Mouse (Mus musculus) kidney, postnatal 10 days (tissue): ENCODE data around the gene Kank4.
"Not testable (repeated sequence)": the region's sequence is repeated elsewhere in the genome, so short reads cannot be mapped to it uniquely, and the experiment has no call there.

Experiments
- DNase-seq: peaks from one replicate; pipeline ENCODE4 v3.0.0; 2021; ENCODE audit warnings: mixed read lengths

Gene Kank4

DNA sequence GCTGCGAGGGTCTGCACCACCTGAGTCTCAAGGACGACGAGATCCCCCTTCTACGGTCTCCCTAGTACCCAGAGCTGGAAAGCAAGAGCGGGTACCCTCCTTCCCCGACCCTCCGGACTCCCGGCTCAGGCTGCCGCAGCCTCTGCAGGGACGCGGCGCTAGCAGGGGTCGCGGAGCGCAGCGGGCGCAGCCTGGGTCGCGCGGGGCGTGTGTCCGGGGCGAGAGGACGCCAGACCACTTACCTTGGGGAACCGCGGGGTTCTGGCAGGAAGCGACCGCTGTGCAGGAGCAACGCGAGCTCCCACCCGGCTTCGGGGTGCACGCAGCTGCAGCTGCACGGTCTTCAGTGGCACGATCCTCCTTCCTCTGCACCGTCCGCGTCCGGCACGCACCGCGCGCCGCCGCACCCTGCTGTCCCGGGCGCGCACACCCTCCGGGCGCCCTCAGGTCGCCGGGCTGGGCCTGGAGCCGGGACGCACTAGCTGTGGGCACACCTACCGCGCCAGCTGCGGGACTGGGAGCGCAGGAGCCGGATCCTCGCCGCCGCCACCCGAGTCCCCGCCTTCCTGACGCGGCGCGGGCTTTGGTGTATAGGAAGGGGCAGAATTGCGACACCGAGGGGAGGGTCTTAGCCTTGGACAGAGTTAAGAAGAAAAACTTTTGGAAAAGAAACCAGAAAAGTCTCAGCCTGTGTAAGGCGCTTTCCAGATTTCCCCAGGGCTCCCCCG, at the start of gene Kank4:
Kank4 (minus strand) TSS at position 354 of the 728 bp plus-strand sequence.
- peak; percentile 82 for DNase-seq

DNA sequence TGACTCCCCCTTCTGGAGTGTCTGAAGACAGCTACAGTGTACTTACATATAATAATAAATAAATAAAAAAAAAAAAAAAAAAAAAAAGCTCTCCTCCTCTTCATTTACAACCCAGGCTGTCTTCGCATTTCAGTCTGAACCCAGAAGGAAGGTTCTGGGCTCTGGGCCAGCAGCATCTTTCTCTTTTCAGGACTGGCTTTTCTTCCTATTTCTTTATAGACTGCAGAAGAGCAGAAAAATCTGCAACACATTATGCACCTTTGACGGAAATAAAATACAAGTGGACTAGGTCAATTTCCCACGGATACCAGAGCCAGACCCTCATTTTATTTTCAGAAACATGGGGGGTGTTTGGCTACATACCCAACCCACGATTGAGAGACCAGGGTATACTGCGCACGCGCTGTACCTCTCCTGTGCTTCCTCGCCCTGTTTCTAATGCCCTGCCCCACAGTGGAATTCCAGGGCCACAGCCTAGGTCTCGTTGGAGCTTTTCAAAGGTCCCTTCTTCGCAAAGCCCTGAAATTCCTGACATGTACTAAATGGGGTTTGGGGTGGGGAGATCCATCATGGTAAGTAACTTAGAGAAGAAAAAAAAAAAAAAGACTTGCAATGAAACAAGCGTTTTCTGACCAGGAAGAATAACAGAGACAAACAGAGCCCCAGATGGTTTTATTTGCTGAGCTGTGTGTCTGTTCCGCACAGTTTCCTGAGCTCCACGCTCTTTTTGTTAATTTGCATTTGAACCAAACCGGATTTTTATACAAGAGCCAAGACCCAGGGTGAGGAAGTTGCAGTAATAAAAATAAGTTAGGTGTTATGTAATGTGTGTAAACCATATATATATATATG, 48.3 kb upstream of the Kank4 start:
- peak; percentile 53 for DNase-seq

DNA sequence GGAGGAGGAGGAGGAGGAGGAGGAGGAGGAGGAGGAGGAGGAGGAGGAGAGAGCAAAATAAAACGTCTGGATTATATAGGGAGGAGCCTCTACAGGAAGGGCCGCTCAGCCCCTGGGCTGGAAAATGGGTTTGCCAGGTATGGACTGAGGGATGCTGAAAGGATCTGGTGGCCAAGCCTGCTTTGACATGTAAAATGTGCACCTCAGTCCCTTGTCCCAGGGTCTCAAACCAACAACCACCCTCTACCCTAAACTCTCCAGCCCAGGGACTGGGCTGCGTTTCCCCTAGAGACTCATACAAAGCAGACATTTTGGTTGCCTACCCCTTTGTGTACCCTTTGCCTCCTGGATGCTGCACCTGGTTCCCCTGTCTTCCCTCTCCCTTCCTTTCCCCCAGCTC, 47.2 kb upstream of the Kank4 start:
- no peak for DNase-seq

DNA sequence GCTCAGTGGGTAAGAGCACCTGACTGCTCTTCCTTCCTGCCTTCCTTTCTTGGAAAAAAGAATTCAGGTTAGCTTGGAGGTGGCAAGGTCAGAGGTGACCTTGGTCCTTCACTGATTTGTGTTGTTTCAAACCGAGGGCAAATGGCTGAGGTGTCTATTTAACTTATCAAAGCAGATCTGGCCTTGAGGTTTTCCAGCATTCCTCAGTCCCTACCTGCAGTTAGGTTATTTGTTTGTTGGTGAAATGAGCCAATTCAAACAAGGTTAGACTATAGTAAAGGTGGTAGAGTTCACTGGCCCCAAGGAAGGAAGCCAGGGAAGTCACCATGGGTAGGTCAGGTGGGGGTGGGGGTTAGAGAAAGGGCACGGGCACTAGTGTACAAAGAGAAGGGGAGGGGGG, 46.8 kb upstream of the Kank4 start:
- DNase-seq, result no peak

DNA sequence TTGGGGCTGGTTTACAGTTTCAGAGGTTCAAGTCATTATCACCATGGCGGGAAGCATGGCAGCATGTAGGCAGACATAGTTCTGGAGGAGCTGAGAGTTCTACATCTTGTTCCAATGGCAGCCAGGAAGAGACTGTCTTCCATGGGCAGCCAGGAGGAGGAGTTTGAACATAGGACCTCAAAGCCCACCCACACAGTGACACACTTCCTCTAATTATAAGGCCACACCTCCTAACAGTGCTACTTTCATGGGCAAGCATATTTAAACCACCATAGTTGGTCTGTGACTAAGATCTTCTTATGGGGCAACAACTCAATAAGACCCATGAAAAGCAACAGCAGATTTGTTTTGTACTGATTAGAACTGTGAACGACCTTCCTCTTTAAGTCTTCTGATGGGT, 46.1 kb upstream of the Kank4 start:
- no peak for DNase-seq

DNA sequence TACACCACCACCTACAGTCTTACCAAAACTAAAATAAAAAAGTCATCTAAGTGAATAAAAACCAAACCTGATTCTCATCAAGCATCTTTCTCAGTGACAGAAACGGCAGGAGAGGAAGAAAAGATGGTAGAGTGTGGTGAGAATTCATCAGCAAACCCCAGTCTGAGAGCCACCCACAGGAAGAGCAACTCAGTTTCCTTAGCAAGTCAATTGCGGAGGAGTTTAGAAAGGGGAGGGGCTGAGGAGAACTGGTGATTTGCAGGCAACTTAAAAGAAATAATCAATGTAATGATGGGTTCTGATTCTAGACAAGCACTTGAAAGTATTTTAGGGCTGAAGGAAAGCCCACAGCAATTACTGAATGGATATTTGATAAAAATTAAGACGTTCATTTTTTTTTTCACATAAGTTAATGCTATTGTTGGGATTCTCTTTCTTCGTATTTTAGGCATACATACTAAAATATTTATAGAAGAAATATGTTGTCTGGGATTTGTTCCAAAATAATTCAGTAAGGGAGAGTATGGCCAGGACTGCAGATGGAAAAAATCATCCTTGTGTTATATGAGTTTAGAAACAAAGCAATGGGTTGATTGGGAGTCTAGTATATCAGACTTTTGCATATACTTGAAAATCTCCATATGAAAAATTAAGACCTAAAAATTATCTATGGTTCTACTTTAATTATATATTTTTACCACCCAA, 41.0 kb upstream of the Kank4 start:
- no peak for DNase-seq

DNA sequence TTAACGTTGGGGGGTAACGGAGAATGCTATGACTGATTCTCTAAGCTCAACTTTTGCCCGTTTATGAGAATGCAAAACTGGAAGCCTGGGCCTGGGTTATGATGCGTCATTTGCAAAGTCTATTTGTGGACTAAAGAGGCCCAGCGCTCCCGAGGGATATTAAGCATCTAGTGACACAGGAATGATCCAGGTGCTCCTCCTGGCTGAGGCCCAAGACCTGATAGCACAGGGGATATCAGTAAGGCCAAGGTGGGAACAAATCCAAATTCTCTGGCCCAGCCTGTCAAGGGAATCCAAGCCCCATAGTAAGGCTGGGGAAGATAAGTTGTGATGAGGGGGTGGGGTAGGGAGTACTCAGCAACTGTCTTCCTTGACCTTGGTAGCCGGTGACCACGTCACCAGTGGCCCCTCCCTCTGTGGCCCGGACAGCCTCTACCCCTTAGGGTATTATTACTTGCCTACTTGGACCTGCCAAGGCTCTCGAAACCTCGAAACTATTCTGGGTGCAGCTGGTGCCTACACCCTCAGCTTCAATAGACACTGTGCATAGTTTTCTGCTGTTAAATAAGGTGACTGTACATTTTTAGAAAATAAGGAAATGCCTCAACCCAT, 39.8 kb upstream of the Kank4 start:
- no peak for DNase-seq

DNA sequence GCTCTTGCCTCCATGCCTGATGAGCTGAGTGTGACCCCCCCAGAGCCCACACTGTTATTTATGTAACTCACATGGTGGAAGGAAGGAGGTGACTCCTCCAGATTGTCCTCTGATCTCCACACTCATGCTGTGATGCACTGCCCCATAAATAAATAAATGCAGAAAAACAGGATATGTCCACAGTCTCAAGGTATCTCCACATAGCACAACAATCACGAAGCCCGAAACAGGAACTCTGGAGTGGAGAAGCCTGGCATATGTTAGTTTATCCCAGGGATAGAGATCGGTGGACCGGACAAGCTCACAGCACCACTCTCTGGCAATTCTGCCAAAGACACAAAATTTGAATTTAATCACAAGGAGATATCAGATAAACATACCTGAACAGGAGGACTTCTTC, 36.6 kb upstream of the Kank4 start:
- DNase-seq, result no peak

DNA sequence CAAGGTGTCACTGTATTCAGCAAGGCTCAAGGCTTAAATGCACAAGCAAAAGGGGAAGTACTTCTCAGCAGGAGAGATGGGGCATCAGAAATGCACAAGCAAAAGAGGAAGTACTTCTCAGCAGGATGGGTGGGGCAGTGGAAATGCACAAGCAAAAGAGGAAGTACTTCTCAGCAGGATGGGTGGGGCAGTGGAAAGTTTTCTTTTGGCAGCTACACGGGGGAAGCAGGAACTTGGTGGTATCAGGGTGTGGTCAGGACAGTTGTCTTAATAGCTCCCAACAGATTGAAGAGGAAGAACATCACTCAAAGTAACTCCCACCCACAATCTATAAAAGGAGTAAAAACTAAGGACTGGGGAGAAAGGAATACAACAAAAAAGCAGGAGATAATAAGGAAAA, 33.1 kb upstream of the Kank4 start:
- DNase-seq, result not testable (repeated sequence)

DNA sequence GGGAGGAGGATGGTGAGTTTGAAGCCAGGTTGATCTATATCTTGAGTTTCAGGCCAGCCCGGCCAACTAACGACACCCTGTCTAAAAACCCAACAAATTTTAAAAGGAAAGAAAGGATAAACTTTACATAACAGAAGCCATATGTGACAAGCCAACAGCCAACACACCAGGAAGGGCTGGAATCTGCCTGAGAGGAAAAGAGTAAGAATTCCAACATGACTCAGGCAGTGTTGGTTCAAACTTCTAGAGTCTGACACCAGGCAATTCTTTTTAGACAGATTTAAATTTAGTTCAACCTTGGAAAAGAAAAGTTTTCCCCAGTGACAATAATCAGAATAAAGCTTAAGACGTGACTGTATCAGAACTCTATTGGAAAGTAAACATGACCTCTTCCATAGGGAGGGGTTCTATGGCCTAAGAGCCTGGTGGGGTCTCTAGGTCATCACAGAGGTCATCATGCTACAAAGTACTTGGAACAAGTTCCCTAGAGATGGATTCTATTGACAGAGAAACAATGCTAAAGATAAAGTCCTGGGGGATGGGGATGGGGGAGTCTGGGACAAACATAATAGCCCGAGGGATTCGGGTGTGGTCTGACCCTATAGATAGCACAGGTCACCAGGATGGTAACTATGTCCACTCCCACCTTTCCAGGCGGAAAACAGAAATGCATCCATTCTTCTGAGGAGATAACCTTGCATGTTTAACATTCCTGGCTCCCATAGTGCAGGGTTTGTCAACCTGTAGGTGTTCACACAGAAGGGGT, 30.0 kb upstream of the Kank4 start:
- no peak for DNase-seq

DNA sequence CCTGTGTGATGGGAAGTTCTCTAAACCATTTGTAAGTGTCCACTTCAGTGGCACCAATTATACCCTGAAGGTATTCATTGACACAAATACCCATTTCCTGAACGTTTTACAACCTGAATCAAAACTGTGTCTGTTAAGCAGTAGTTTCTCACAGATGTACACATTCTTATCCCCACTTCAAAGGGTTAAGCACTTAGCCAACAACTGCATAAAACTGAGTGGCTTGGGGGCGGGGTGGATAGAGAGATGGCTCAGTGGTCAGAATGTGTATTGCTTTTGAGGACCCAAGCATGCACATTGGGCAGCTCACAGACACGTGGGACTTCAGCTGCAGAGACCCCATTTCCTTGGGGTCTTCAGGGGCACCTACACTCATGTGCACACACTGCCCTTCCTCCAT, 29.1 kb upstream of the Kank4 start:
- DNase-seq, result no peak

DNA sequence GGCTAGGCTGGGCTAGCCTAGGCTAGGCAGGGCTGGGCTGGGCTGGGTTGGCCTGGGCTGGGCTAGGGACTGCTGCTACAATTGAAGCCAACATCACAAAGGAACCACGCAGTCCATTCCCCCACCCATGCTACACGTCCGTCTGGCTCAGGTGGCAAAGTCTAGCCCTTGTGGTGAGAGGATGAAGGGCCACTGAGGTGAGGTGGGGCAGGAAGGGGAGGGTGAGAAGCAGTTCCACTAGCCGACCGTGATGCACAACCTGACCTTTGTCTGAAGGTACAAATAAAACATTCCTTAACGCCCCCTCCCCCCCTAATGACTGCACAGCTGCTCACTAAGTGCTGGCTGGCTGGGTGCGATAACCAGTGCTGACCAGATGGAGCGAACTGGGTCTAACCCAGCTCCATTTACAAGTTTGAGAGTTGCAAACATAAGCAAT, 28.4 kb upstream of the Kank4 start:
- peak; percentile 30 for DNase-seq

DNA sequence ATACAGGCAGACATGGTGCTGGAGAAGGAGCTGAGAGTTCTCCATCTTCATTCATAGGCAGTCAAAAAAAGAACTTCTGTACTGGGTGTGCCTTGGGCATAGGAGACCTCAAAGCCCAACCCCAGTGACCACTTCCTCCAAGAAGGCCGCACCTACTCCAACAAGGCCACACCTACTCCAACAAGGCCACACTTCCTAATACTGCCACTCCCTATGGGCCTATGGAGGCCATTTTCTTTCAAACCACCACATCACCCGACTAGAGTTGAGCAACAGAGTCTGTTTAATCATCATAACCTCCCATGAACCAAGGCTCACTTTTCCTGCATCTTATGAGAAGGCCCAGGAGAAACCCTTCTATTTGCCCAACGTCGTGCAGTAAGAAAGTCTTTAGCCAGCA, 27.9 kb upstream of the Kank4 start:
- DNase-seq, result no peak

DNA sequence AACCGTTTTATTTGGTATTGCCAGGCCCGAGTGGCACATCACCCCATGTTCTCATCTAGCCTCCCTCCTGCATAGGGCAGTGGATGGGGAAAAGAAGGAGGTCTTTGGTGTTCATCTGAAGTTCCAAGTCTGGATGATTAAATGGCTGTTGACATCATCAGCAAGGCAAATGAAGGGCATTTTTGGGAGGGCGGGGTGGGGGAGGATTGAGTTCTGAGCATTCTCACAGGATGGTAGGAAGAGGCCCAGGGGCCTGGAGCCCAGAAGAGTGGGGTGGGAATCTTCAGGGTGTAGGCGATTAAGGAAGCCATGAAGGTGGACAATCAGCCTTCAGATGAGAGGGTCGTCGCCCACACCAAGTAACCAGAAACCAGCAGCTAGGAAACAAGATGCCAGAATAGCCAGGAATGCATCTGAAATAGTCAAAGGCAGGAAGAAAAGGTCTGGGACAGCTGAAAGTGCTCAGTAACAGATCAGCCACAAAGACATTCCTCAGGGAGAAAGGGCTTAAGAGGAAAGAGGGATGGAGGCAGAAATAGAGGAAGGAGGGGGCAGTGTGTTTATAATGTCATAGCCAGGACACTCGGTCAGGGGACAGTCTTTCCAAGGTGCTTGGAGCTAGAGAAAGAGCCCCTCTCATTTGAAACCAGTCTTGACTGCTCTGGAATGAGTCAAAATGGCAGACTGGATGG, 26.7 kb upstream of the Kank4 start:
- no peak for DNase-seq

DNA sequence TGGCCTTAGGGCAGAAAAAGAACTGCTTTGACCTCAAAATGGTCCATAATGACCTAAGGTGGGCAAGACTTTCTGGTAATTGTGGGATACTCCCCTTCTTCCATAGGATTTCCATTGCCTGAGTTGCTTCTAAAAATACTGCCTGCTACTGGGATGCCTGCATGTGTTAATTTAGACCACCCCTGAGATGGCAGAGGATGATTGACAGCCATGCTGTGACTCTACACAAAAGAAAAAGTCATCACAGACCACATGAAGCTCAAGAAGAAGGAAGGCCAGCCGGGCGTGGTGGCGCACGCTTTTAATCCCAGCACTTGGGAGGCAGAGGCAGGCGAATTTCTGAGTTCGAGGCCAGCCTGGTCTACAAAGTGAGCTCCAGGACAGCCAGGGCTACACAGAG, 23.9 kb upstream of the Kank4 start:
- not testable (repeated sequence) for DNase-seq

DNA sequence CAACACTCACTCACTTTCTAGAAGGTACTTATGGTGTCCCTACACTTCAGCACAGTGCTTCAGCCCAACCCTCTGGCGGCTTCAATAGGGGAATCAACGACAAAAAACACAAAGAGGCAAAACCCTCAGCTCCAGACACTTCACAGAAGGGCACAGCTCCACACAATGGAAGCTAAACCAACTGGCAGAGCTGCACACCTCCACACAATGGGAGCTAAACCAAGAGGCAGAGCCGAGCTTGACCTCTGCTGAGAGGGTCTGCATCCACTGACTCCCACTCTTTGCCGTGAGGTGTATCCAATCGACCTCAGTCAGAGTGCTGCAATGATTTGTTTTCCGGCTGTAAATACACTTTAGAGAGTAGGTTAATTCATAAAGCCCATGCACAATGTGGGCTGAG, 23.2 kb upstream of the Kank4 start:
- no peak for DNase-seq

DNA sequence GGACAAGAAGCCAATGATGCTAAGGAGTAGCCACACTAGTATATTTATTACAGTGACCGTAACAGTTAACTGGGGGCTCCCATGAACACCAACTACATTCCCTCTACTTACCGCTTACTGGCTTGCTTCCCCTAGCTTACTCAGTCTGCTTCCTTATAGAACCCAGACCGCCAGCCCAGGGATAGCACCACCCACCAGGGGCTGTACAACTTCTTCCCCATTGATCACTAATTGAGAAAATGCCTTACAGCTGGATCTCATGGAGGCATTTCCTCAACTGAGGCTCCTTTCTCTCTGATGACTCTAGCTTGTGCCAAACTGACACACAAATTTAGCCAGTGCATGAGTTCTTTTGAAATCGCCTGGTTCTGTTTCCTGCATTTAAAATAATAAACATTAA, 21.6 kb upstream of the Kank4 start:
- no peak for DNase-seq

DNA sequence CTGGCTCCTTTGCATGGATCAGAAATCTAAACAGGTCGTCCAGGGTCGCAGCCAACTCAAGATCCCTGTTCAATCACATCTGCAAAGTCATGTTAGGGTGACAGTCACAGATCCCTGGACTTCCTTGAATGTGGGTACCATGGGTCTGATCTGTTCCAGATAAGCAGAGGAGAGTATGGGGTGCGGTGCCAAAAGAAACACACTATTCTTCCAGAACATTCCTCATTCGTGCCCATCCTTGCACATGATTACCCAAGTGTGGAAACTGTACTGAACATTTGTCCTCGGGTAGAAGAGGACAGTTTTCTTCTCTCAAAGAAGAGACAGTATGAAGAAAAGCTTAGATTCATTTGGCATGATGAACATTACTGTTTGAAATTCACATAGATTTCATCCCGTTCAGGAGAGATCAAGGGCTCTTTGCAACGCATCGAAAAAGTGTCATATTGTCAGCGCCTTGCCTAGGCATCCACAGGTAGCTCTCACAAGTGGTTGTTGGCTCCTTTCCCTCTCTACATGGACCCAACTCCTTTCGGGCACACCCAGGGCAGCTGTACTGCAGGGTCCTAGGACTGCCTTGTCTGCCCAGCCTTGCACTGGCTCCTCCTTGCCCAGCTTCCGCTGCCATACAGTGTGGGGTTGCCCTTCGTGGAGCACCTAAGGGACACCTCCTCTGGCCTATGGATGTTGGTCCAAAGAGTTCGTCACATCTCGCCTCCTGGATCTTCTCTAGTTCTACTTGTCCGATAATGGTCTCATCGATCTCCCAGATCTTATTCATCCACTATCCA, 20.6 kb upstream of the Kank4 start:
- DNase-seq, result no peak

DNA sequence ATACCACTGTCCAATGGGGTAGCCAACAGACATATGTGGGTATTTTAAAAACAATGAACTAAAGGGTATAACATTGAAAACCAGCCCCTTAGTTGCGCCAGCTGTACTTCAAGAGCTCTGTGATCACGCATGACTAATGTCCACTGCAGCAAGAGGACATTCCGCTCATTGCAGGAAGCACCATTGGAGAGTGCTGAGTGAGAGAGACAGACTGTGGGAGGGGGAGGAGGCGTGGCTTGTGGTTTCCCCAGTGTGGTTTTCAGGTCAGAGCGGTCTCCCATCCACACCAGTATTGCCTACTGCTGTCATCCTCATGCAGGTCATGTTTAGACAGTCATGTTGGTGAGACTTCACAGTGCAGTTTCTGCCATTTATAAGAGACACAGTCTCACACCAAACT, 19.2 kb upstream of the Kank4 start:
- DNase-seq, result peak; percentile 58

DNA sequence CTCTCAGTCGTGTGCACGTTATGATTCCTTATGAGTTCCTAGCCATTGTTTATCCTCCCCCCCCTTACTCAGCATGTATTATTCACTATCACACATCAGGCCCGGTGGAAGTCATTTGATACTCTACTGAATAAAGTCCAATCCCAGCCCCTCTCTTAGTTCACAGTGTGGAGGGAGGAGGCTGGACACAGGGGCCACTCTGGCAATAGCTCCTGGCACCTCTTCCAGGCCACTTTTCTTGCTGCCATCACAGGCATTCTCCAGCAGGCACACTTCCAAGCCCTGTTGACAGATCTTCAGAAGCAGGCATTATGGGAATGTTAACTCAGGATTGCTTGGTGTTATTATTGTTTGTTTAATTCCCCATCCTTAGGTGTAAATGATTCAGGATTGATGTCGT, 17.4 kb upstream of the Kank4 start:
- no peak for DNase-seq

DNA sequence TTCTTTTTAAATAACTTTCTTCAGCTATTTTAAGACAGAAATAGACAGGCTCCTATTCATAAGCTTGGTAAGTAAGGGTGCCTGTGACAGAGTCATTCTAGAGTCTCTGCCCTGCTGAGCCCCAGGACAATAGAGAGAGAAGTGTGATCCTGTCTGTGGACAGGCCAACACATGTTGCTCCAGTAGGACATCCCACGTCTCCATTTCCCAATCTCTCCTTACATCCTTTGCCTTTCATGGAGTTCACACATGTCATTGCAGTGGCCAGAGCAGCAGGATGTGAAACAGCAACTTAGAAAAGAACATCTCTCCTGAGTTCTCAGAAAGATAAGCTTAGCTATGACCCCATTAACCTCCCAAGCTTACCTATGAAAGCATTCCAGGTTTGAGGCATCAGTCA, 14.4 kb upstream of the Kank4 start:
- no peak for DNase-seq
